In the genomic region with DNA sequence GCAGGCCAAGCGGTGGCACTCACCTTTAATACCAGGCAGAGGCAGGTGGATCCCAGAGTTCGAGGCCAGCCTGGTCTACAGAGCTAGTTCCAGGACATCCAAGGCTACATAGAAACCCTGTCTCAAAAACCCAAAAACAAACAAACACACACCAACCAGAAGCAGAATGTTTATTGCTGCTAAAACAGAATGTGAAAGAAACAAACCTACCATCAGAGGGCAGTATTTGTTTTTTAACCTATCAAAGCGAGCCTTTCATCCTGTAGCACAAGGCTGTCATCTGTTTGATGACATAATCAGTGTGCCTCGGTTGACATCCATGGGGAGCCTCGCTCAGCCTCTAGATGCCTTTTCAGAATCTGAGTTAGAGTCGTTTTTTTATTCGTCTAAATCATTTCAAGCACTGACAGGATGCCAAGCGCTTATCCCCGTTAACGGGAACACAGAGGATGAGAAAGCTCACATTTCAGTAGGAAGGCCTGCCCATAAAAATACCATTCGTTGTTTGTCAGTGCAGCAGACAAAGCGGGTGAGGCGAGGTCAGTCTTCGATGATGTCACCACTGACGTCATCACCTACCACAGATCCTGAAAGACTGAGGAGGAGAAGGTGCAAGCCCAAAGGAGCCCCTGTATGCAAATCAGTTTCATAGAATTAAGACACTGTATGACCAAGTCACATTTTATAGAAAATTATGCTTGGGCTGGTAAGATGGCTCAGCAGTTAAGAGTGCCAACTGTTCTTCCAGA, we compare ENCODE assay signal across 8 mouse cellular contexts. TPM values are rescaled to one million over a fixed set of nuclear protein-coding genes. Genes with fewer than 3 reads are reported as not detected.
DNase-seq lines count a peak whose midpoint lies in the region; ATAC-seq and TF ChIP-seq lines count a peak whose summit lies in the region.
"Had no signal": no experiment of that assay in that cellular context is flagged by ENCODE, and none has a peak within 500 bp of the region (broad histone marks: within the 10 kb centered on the region; RNA-seq: fewer than 3 reads in every experiment).

No protein-coding gene starts in this region.

- no peak for DNase-seq in heart, postnatal 0 days (ENCODE audit: low spot score)
- no peak for DNase-seq in heart, postnatal 25 days (ENCODE audit: low spot score)
- peak; percentile 63 for DNase-seq in thymus, postnatal 0 days (ENCODE audit: low spot score)
- no peak for DNase-seq in thymus, adult 2 months
- DNase-seq in T-cell, adult 2 months (ENCODE audit: low spot score), result peak; percentile 60
- no peak for DNase-seq in ovary, postnatal 36 days (ENCODE audit: low spot score)
- no peak for DNase-seq in layer of hippocampus, adult 9-10 months (ENCODE audit: low spot score)
- DNase-seq: kidney, postnatal 14 days had no signal

- peaks cover 16% of the 10 kb centered on the region; the same call in 1 of the 2 replicates for H3K36me3 ChIP-seq in heart, postnatal 0 days (replicated peaks; ENCODE audit: control insufficient read depth, insufficient read depth, low read length)
- no peaks in the 10 kb centered on the region; the same call in 1 of the 2 replicates for H3K36me3 ChIP-seq in thymus, adult 2 months (ENCODE audit: control insufficient read depth, insufficient read depth, low read length)

- no peak overlapping the region for H3K4me3 ChIP-seq in heart, postnatal 0 days (ENCODE audit: low read depth, low read length)
- H3K4me3 ChIP-seq in thymus, adult 2 months (ENCODE audit: control insufficient read depth, insufficient read depth, low read length), result no peak overlapping the region

- no peaks in the 10 kb centered on the region for H3K27me3 ChIP-seq in heart, postnatal 0 days (ENCODE audit: control insufficient read depth, insufficient read depth, low read length)
- no peaks in the 10 kb centered on the region for H3K27me3 ChIP-seq in thymus, adult 2 months (ENCODE audit: control insufficient read depth, insufficient read depth, low read length)

- TF ChIP-seq CTCF in heart, postnatal 0 days (IDR thresholded peaks at IDR 0.05; ENCODE audit: low read depth), result peak; percentile 2; the same call in 1 of the 2 replicates
- no peak for TF ChIP-seq CTCF in thymus, adult 2 months (IDR thresholded peaks at IDR 0.05; ENCODE audit: borderline replicate concordance, control insufficient read depth, extremely low read depth, insufficient read depth, low read length, poor library complexity)

- no peaks in the 10 kb centered on the region for H3K4me1 ChIP-seq in heart, postnatal 0 days (ENCODE audit: control insufficient read depth, insufficient read depth)
- H3K4me1 ChIP-seq in thymus, adult 2 months (replicated peaks; ENCODE audit: control insufficient read depth, insufficient read depth, low read length), result peaks cover 33% of the 10 kb centered on the region

- H3K4me2 ChIP-seq in heart, postnatal 0 days (ENCODE audit: low read depth, low read length), result no peak overlapping the region

- WGBS in heart, postnatal 0 days, result 56% methylated on average over 15 of the region's 15 CpGs
- 78% methylated on average over 15 of the region's 15 CpGs for WGBS in thymus, adult 2 months

- no peak for TF ChIP-seq EP300 in heart, postnatal 0 days (IDR thresholded peaks at IDR 0.05; ENCODE audit: low read depth)

- intact Hi-C loops in heart, postnatal 25 days (cut with DNase I), result loop anchor here (10.0 kb wide), 1 partner anchor 54 kb away; a partner anchor contains a TSS

- H3K9me3 ChIP-seq in heart, postnatal 0 days (replicated peaks; ENCODE audit: control insufficient read depth, low read length), result no peaks in the 10 kb centered on the region

- no peak overlapping the region for H3K9ac ChIP-seq in heart, postnatal 0 days (replicated peaks; ENCODE audit: low read depth, low read length)

- no peak for ATAC-seq in heart, postnatal 0 days (ENCODE audit: insufficient read depth, low read depth)

- TF ChIP-seq POLR2A in thymus, adult 2 months (IDR thresholded peaks at IDR 0.05; ENCODE audit: control insufficient read depth, extremely low read depth, insufficient read depth, low read length, poor library complexity), result no peak

- H3K27ac ChIP-seq in heart, postnatal 0 days (ENCODE audit: low read depth), result no peak overlapping the region
- no peak overlapping the region for H3K27ac ChIP-seq in thymus, adult 2 months (ENCODE audit: control insufficient read depth, insufficient read depth, low read length)

RNA-seq across cellular contexts. Expression of a gene that starts 11.5 kb away (rescaled TPM):
- 4.2 and 12.1 TPM in 2 replicates for total RNA-seq in heart, postnatal 0 days (2014; rRNA removed; ENCODE audit: low replicate concordance)
- 19.6 and 20.1 TPM in 2 replicates for polyA plus RNA-seq in heart, postnatal 0 days (2015; fragmentation: Nextera tagmentation; extraction: Ambion mirVana)
- 10 to 100 TPM in 1 of 2 experiments, 1 to 10 TPM in 1; 8.9 to 10.9 TPM for total RNA-seq in heart, postnatal 25 days (2021)
- polyA plus RNA-seq in thymus, postnatal 0 days (2015; fragmentation: Nextera tagmentation; extraction: Ambion mirVana), result 44.7 and 48.0 TPM in 2 replicates
- polyA plus RNA-seq in thymus, adult 2 months (2012; rRNA removed), result 21.4 and 21.7 TPM in 2 replicates

RNA-seq across cellular contexts. Expression of a gene that starts 11.6 kb away (rescaled TPM):
- total RNA-seq in heart, postnatal 0 days (2014; rRNA removed; ENCODE audit: low replicate concordance), result 35.8 and 44.9 TPM in 2 replicates
- 61.0 and 63.7 TPM in 2 replicates for polyA plus RNA-seq in heart, postnatal 0 days (2015; fragmentation: Nextera tagmentation; extraction: Ambion mirVana)
- 10 to 100 TPM; 19.2 to 21.9 TPM for total RNA-seq in heart, postnatal 25 days (2021)
- 175 and 180 TPM in 2 replicates for polyA plus RNA-seq in thymus, postnatal 0 days (2015; fragmentation: Nextera tagmentation; extraction: Ambion mirVana)
- polyA plus RNA-seq in thymus, adult 2 months (2012; rRNA removed), result 81.6 and 89.5 TPM in 2 replicates

RNA-seq across cellular contexts. Expression of a gene that starts 32.0 kb away (rescaled TPM):
- total RNA-seq in heart, postnatal 0 days (2014; rRNA removed; ENCODE audit: low replicate concordance), result 21.3 and 25.8 TPM in 2 replicates
- polyA plus RNA-seq in heart, postnatal 0 days (2015; fragmentation: Nextera tagmentation; extraction: Ambion mirVana), result 16.3 and 19.1 TPM in 2 replicates
- 10 to 100 TPM; 24.7 to 27.7 TPM for total RNA-seq in heart, postnatal 25 days (2021)
- polyA plus RNA-seq in thymus, postnatal 0 days (2015; fragmentation: Nextera tagmentation; extraction: Ambion mirVana), result 43.8 and 47.4 TPM in 2 replicates
- 35.3 and 40.8 TPM in 2 replicates for polyA plus RNA-seq in thymus, adult 2 months (2012; rRNA removed)

RNA-seq across cellular contexts. Expression of a gene that starts 54.3 kb away (rescaled TPM):
- 13.4 and 16.6 TPM in 2 replicates for total RNA-seq in heart, postnatal 0 days (2014; rRNA removed; ENCODE audit: low replicate concordance)
- 6.1 and 6.8 TPM in 2 replicates for polyA plus RNA-seq in heart, postnatal 0 days (2015; fragmentation: Nextera tagmentation; extraction: Ambion mirVana)
- total RNA-seq in heart, postnatal 25 days (2021), result 1 to 10 TPM; 5.3 to 5.6 TPM
- polyA plus RNA-seq in thymus, postnatal 0 days (2015; fragmentation: Nextera tagmentation; extraction: Ambion mirVana), result 94.5 and 99.5 TPM in 2 replicates
- polyA plus RNA-seq in thymus, adult 2 months (2012; rRNA removed), result 148 and 157 TPM in 2 replicates

Comparison
In these comparisons a context has a peak if more than half of its experiments do, and no peak if none do; other contexts are left out.
1. DNase-seq: peak in thymus, postnatal 0 days (single experiment) and T-cell, adult 2 months (single experiment); none in heart, postnatal 0 days (single experiment), heart, postnatal 25 days (single experiment), thymus, adult 2 months (single experiment), ovary, postnatal 36 days (single experiment) and layer of hippocampus, adult 9-10 months (single experiment).